Mouse (Mus musculus): ENCODE data around the gene Gm29609. TPM values are rescaled to one million over a fixed set of nuclear protein-coding genes. Genes with fewer than 3 reads are reported as not detected.
"Not testable (repeated sequence)": the region's sequence is repeated elsewhere in the genome, so short reads cannot be mapped to it uniquely, and the experiment has no call there.

Gm29609 gene
- polyA plus RNA-seq (2015; fragmentation: Nextera tagmentation; extraction: Ambion mirVana) = 0.99 and 1.8 TPM in 2 replicates

GRCm38 (mm10) chr5:31179766-31180630 is at the start of gene Gm29609, which contains the start of gene Gtf3c2:
Gene Gm29609 (minus strand): TSS chr5:31179911.
Gene Gtf3c2 (minus strand): TSS chr5:31180144.
- Histone ChIP-seq H3K4me3 (peak within 1 kb of the TSS; percentile 90), H3K27me3 (no peaks in the 10 kb centered on the region), H3K9ac (peak within 1 kb of the TSS; percentile 82), H3K9me3 (no peaks in the 10 kb centered on the region), H3K4me1 (peaks cover 10% of the 10 kb centered on the region; the same call in 1 of the 2 replicates), H3K36me3 (no peaks in the 10 kb centered on the region; the same call in none of the 2 replicates), H3K4me2 (replicated peaks) (peak within 1 kb of the TSS; percentile 94), H3K27ac (peak within 1 kb of the TSS; percentile 97)
- WGBS = under 1% methylated on average over 59 of the region's 59 CpGs
- peak; percentile 98 for ATAC-seq (ENCODE audit: low FRiP score, low read depth)

GRCm38 (mm10) chr5:31226641-31227040 is 46.9 kb upstream of the Gm29609 start:
- Histone ChIP-seq H3K9me3 (no peaks in the 10 kb centered on the region), H3K9ac (no peak overlapping the region), H3K4me3 (no peak overlapping the region), H3K4me1 (no peaks in the 10 kb centered on the region), H3K27ac (no peak overlapping the region), H3K27me3 (no peaks in the 10 kb centered on the region), H3K4me2 (replicated peaks) (no peak overlapping the region), H3K36me3 (no peaks in the 10 kb centered on the region)
- WGBS = 62% methylated on average over 1 of the region's 1 CpGs
- no peak for ATAC-seq (ENCODE audit: low FRiP score, low read depth)

GRCm38 (mm10) chr5:31222696-31223095 is 43.0 kb upstream of the Gm29609 start:
- WGBS = 87% methylated on average over 9 of the region's 9 CpGs
- Histone ChIP-seq H3K27ac (no peak overlapping the region), H3K27me3 (no peaks in the 10 kb centered on the region), H3K4me1 (peaks cover 9% of the 10 kb centered on the region), H3K4me3 (no peak overlapping the region), H3K4me2 (replicated peaks) (no peak overlapping the region), H3K9me3 (no peaks in the 10 kb centered on the region), H3K36me3 (no peaks in the 10 kb centered on the region), H3K9ac (no peak overlapping the region)
- no peak for ATAC-seq (ENCODE audit: low FRiP score, low read depth)

GRCm38 (mm10) chr5:31221304-31221945 is 41.7 kb upstream of the Gm29609 start:
- WGBS = 15% methylated on average over 11 of the region's 11 CpGs
- Histone ChIP-seq H3K9ac (peak overlapping the region; percentile 76), H3K36me3 (no peaks in the 10 kb centered on the region), H3K27me3 (no peaks in the 10 kb centered on the region), H3K4me3 (peak overlapping the region; percentile 99), H3K27ac (peak overlapping the region; percentile 92), H3K9me3 (no peaks in the 10 kb centered on the region), H3K4me1 (peaks cover 9% of the 10 kb centered on the region), H3K4me2 (replicated peaks) (peak overlapping the region; percentile 76)
- no peak for ATAC-seq (ENCODE audit: low FRiP score, low read depth)

- peak; percentile 96 for ATAC-seq (ENCODE audit: low FRiP score, low read depth)
- Histone ChIP-seq H3K9me3 (no peaks in the 10 kb centered on the region), H3K9ac (peak within 1 kb of the TSS; percentile 94), H3K27ac (peak within 1 kb of the TSS; percentile 92), H3K4me1 (peaks cover 9% of the 10 kb centered on the region), H3K27me3 (no peaks in the 10 kb centered on the region), H3K4me2 (replicated peaks) (peak within 1 kb of the TSS; percentile 76), H3K4me3 (peak within 1 kb of the TSS; percentile 99), H3K36me3 (no peaks in the 10 kb centered on the region)
- under 1% methylated on average over 70 of the region's 70 CpGs for WGBS
These were observed 41.0 kb upstream of the Gm29609 start, which contains the start of gene Ppm1g for GRCm38 (mm10) chr5:31220448-31221303. Gene Ppm1g (minus strand): TSS chr5:31220687.

GRCm38 (mm10) chr5:31219911-31220447 is 40.3 kb upstream of the Gm29609 start:
- Histone ChIP-seq H3K4me2 (replicated peaks) (peak overlapping the region; percentile 76), H3K27ac (peak overlapping the region; percentile 92), H3K27me3 (no peaks in the 10 kb centered on the region), H3K36me3 (no peaks in the 10 kb centered on the region), H3K9me3 (no peaks in the 10 kb centered on the region), H3K4me3 (peak overlapping the region; percentile 99), H3K9ac (peak overlapping the region; percentile 94), H3K4me1 (peaks cover 9% of the 10 kb centered on the region)
- peak; percentile 49 for ATAC-seq (ENCODE audit: low FRiP score, low read depth)
- under 1% methylated on average over 40 of the region's 40 CpGs for WGBS

GRCm38 (mm10) chr5:31219474-31219873 is 39.8 kb upstream of the Gm29609 start:
- Histone ChIP-seq H3K27me3 (no peaks in the 10 kb centered on the region), H3K4me3 (peak overlapping the region; percentile 99), H3K36me3 (no peaks in the 10 kb centered on the region), H3K9me3 (no peaks in the 10 kb centered on the region), H3K4me1 (peaks cover 9% of the 10 kb centered on the region), H3K4me2 (replicated peaks) (peak overlapping the region; percentile 76), H3K9ac (peak overlapping the region; percentile 94), H3K27ac (peak overlapping the region; percentile 92; the same call in 1 of the 2 replicates)
- under 1% methylated on average over 11 of the region's 11 CpGs for WGBS
- ATAC-seq (ENCODE audit: low FRiP score, low read depth) = no peak

GRCm38 (mm10) chr5:31219070-31219469 is 39.4 kb upstream of the Gm29609 start:
- ATAC-seq (ENCODE audit: low FRiP score, low read depth) = no peak
- 0% methylated on average over 2 of the region's 2 CpGs for WGBS
- H3K4me3 ChIP-seq = peak overlapping the region; percentile 99
- no peak overlapping the region for H3K9ac ChIP-seq
- no peak overlapping the region; the same call in 1 of the 2 replicates for H3K27ac ChIP-seq
- no peaks in the 10 kb centered on the region for H3K36me3 ChIP-seq
- H3K4me2 ChIP-seq (replicated peaks) = peak overlapping the region; percentile 76
- H3K27me3 ChIP-seq = no peaks in the 10 kb centered on the region
- peaks cover 9% of the 10 kb centered on the region for H3K4me1 ChIP-seq
- no peaks in the 10 kb centered on the region for H3K9me3 ChIP-seq

GRCm38 (mm10) chr5:31218294-31218693 is 38.6 kb upstream of the Gm29609 start:
- Histone ChIP-seq H3K36me3 (no peaks in the 10 kb centered on the region), H3K4me1 (peaks cover 9% of the 10 kb centered on the region), H3K4me3 (no peak overlapping the region), H3K9me3 (no peaks in the 10 kb centered on the region), H3K27me3 (no peaks in the 10 kb centered on the region), H3K27ac (no peak overlapping the region), H3K4me2 (replicated peaks) (no peak overlapping the region), H3K9ac (no peak overlapping the region)
- WGBS = 58% methylated on average over 7 of the region's 7 CpGs
- no peak for ATAC-seq (ENCODE audit: low FRiP score, low read depth)

- not testable (repeated sequence) for H3K4me3 ChIP-seq; H3K9me3 ChIP-seq; ATAC-seq (ENCODE audit: low FRiP score, low read depth); H3K9ac ChIP-seq; H3K27me3 ChIP-seq; H3K27ac ChIP-seq; H3K36me3 ChIP-seq; H3K4me2 ChIP-seq (replicated peaks); H3K4me1 ChIP-seq
- 90% methylated on average over 6 of the region's 6 CpGs for WGBS
These were observed 36.8 kb upstream of the Gm29609 start for GRCm38 (mm10) chr5:31216554-31216953.

GRCm38 (mm10) chr5:31204421-31204820 is 24.7 kb upstream of the Gm29609 start:
- no peak overlapping the region for H3K9ac ChIP-seq
- WGBS = 92% methylated on average over 6 of the region's 6 CpGs
- peaks cover 71% of the 10 kb centered on the region for H3K36me3 ChIP-seq

More at GRCm38 (mm10) chr5:31204421-31204820, 24.7 kb upstream of the Gm29609 start:
- no peak for ATAC-seq (ENCODE audit: low FRiP score, low read depth)
- peaks cover 23% of the 10 kb centered on the region for H3K4me1 ChIP-seq
- no peak overlapping the region for H3K4me2 ChIP-seq (replicated peaks)
- H3K4me3 ChIP-seq = no peak overlapping the region
- peaks cover 6% of the 10 kb centered on the region for H3K9me3 ChIP-seq
- no peaks in the 10 kb centered on the region for H3K27me3 ChIP-seq
- no peak overlapping the region for H3K27ac ChIP-seq
